Comparison of ENCODE assay signal across 8 mouse cellular contexts in the genomic region with DNA sequence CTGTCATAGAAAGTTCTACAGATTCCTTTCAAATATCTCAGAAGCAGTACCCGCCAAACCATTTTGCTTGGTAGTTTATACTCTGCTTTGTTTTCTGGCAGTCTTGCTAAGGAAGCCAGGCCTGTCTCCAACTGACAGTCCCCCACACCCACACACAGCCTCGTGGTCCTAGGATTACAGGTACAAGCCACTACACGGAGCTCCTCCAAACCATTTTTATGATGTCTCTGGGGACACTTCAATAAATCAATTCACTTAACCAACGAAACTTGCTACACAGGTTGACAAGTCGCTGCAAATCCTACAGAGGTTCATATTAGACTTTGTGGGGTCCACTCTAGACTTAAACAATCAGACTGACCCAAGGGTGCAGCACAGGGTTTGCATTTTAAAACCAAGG. TPM values are rescaled to one million over a fixed set of nuclear protein-coding genes. Genes with fewer than 3 reads are reported as not detected.
DNase-seq lines count a peak whose midpoint lies in the region; ATAC-seq and TF ChIP-seq lines count a peak whose summit lies in the region.

No protein-coding gene starts in this region.

- no peak overlapping the region for H3K27ac ChIP-seq in heart, embryonic 11.5 days (ENCODE audit: low read depth, low read length)
- H3K27ac ChIP-seq in CH12.LX (ENCODE audit: insufficient read depth, low read depth): no peak overlapping the region
- H3K27ac ChIP-seq in forebrain, embryonic 13.5 days: no peak overlapping the region
- H3K27ac ChIP-seq in liver, embryonic 15.5 days (replicated peaks): peak overlapping the region; percentile 83; the same call in 1 of the 2 replicates

- no peak for ATAC-seq in heart, embryonic 11.5 days (replicated peaks; ENCODE audit: insufficient number of reproducible peaks, low FRiP score, low TSS enrichment)
- ATAC-seq in forebrain, embryonic 13.5 days: no peak
- no peak for ATAC-seq in liver, embryonic 15.5 days (ENCODE audit: insufficient read depth)

- WGBS in heart, embryonic 11.5 days (ENCODE audit: insufficient replicate concordance): 29% methylated on average over 5 of the region's 5 CpGs
- 28% methylated on average over 5 of the region's 5 CpGs for WGBS in forebrain, embryonic 13.5 days
- WGBS in liver, embryonic 15.5 days (ENCODE audit: insufficient replicate concordance): 14% methylated on average over 5 of the region's 5 CpGs

- H3K27me3 ChIP-seq in heart, embryonic 11.5 days (ENCODE audit: control insufficient read depth, insufficient read depth, low read length): no peaks in the 10 kb centered on the region
- no peaks in the 10 kb centered on the region for H3K27me3 ChIP-seq in CH12.LX (replicated peaks)
- H3K27me3 ChIP-seq in forebrain, embryonic 13.5 days: no peaks in the 10 kb centered on the region
- no peaks in the 10 kb centered on the region for H3K27me3 ChIP-seq in liver, embryonic 15.5 days

- no peak for TF ChIP-seq POLR2A in CH12.LX (IDR thresholded peaks at IDR 0.05; ENCODE audit: low read depth, low read length)

- peaks cover 47% of the 10 kb centered on the region for H3K79me2 ChIP-seq in CH12.LX (replicated peaks; ENCODE audit: control insufficient read depth, extremely low read depth, insufficient read depth, poor library complexity, severe bottlenecking)

- TF ChIP-seq CTCF in CH12.LX (conservative IDR thresholded peaks at IDR 0.05 in 1 of 2, IDR thresholded peaks at IDR 0.05 in 1 of 2; ENCODE audit: low read depth in 2 of 2, low read length in 2 of 2): no peak

- peak overlapping the region; percentile 85 for H3K4me2 ChIP-seq in heart, embryonic 11.5 days
- H3K4me2 ChIP-seq in CH12.LX (ENCODE audit: insufficient read depth, low read depth, poor library complexity, severe bottlenecking): peak overlapping the region; percentile 99
- H3K4me2 ChIP-seq in forebrain, embryonic 13.5 days: peak overlapping the region; percentile 94
- peak overlapping the region; percentile 84 for H3K4me2 ChIP-seq in liver, embryonic 15.5 days

- no peak for DNase-seq in heart, adult 11 months
- peak; percentile 8 for DNase-seq in CH12.LX (ENCODE audit: extremely low read depth)
- no peak for DNase-seq in right cerebral cortex, postnatal 14 days
- DNase-seq in yolk sac, embryonic 10.5 days (ENCODE audit: low spot score): no peak
- no peak for DNase-seq in left cerebral cortex, postnatal 36 days (ENCODE audit: low spot score in 2 of 2)

- H3K4me3 ChIP-seq in heart, embryonic 11.5 days (ENCODE audit: low read depth, low read length): peak overlapping the region; percentile 99
- H3K4me3 ChIP-seq in CH12.LX (replicated peaks in 1 of 3; ENCODE audit: low read depth in 2 of 3, low read length in 2 of 3, poor library complexity in 1 of 3): peak overlapping the region; percentile 82 to 99 (median 93)
- peak overlapping the region; percentile 93 for H3K4me3 ChIP-seq in forebrain, embryonic 13.5 days
- peak overlapping the region; percentile 94 for H3K4me3 ChIP-seq in liver, embryonic 15.5 days (replicated peaks)

- no peaks in the 10 kb centered on the region for H3K9me3 ChIP-seq in heart, embryonic 11.5 days (replicated peaks; ENCODE audit: control insufficient read depth, low read length)
- H3K9me3 ChIP-seq in CH12.LX (replicated peaks; ENCODE audit: low read length): no peaks in the 10 kb centered on the region
- no peaks in the 10 kb centered on the region for H3K9me3 ChIP-seq in forebrain, embryonic 13.5 days (replicated peaks)
- no peaks in the 10 kb centered on the region for H3K9me3 ChIP-seq in liver, embryonic 15.5 days (replicated peaks)

- intact Hi-C loops in left cerebral cortex, postnatal 36 days (cut with DNase I): loop anchor here (10.0 kb wide), 1 partner anchor 214 kb away; a partner anchor contains a TSS

- H3K9ac ChIP-seq in heart, embryonic 11.5 days (ENCODE audit: low read depth, low read length): peak overlapping the region; percentile 94
- H3K9ac ChIP-seq in CH12.LX (ENCODE audit: insufficient read depth, low read depth): peak overlapping the region; percentile 81
- peak overlapping the region; percentile 91 for H3K9ac ChIP-seq in forebrain, embryonic 13.5 days
- peak overlapping the region; percentile 87 for H3K9ac ChIP-seq in liver, embryonic 15.5 days

- no peak for TF ChIP-seq RAD21 in CH12.LX (IDR thresholded peaks at IDR 0.05; ENCODE audit: low read depth, low read length)

- in situ Hi-C loops in CH12.LX (cut with MboI; ENCODE audit: low pct_ligation_motif_present, low pct_unique_long_range_greater_than_20kb, low sequenced_read_pairs): no loop called here

- peaks cover 13% of the 10 kb centered on the region for H3K4me1 ChIP-seq in heart, embryonic 11.5 days (ENCODE audit: control insufficient read depth, insufficient read depth, low read length)
- peaks cover 0 to 24% of the 10 kb centered on the region in 2 experiments; a peak in 2 of 4 replicates for H3K4me1 ChIP-seq in CH12.LX (ENCODE audit: control insufficient read depth in 1 of 2, insufficient read depth in 2 of 2)
- peaks cover 36% of the 10 kb centered on the region for H3K4me1 ChIP-seq in forebrain, embryonic 13.5 days
- H3K4me1 ChIP-seq in liver, embryonic 15.5 days (replicated peaks): peaks cover 31% of the 10 kb centered on the region

- TF ChIP-seq EP300 in CH12.LX (IDR thresholded peaks at IDR 0.05; ENCODE audit: low read length): no peak

- dilution Hi-C loops in CH12.LX (cut with MboI; ENCODE audit: extremely low pct_ligation_motif_present, extremely low pct_unique_long_range_greater_than_20kb, low sequenced_read_pairs): no loop called here

- no peaks in the 10 kb centered on the region for H3K36me3 ChIP-seq in heart, embryonic 11.5 days (ENCODE audit: control insufficient read depth, insufficient read depth, low read length)
- H3K36me3 ChIP-seq in CH12.LX (replicated peaks in 1 of 2; ENCODE audit: control insufficient read depth in 1 of 2, insufficient read depth in 1 of 2, low read length in 1 of 2): peaks cover 0 to 21% of the 10 kb centered on the region in 2 experiments
- H3K36me3 ChIP-seq in forebrain, embryonic 13.5 days (ENCODE audit: poor library complexity, severe bottlenecking): no peaks in the 10 kb centered on the region
- H3K36me3 ChIP-seq in liver, embryonic 15.5 days (replicated peaks): 0 out of 2 replicates have a peak, but pooled peaks cover 4% of the 10 kb centered on the region

TF ChIP-seq in CH12.LX, 34 proteins besides CTCF, POLR2A, EP300 and RAD21:
- no peak for TF ChIP-seq MAZ (IDR thresholded peaks at IDR 0.05; ENCODE audit: low read depth, low read length)
- TF ChIP-seq JUND (conservative IDR thresholded peaks at IDR 0.05; ENCODE audit: low read depth, low read length): no peak
- no peak for TF ChIP-seq HCFC1 (IDR thresholded peaks at IDR 0.05; ENCODE audit: low read depth, low read length)
- no peak for TF ChIP-seq TBP (conservative IDR thresholded peaks at IDR 0.05; ENCODE audit: low read depth, low read length)
- TF ChIP-seq E2F4 (IDR thresholded peaks at IDR 0.05; ENCODE audit: insufficient replicate concordance, low read depth, low read length): no peak
- no peak for TF ChIP-seq USF2 (conservative IDR thresholded peaks at IDR 0.05; ENCODE audit: low read depth, low read length)
- no peak for TF ChIP-seq UBTF (IDR thresholded peaks at IDR 0.05; ENCODE audit: low read depth, low read length)
- no peak for TF ChIP-seq ZMIZ1 (IDR thresholded peaks at IDR 0.05; ENCODE audit: low read depth, low read length)
- no peak for TF ChIP-seq BHLHE40 (IDR thresholded peaks at IDR 0.05; ENCODE audit: low read depth, low read length)
- TF ChIP-seq CHD1 (IDR thresholded peaks at IDR 0.05; ENCODE audit: low read depth, low read length): no peak
- TF ChIP-seq RCOR1 (conservative IDR thresholded peaks at IDR 0.05; ENCODE audit: low read depth, low read length): no peak
- TF ChIP-seq PAX5 (IDR thresholded peaks at IDR 0.05; ENCODE audit: low read length): no peak

RNA-seq across cellular contexts. Expression of a gene that starts 1.3 kb away (rescaled TPM):
- 23.2 and 25.9 TPM in 2 replicates for polyA plus RNA-seq in heart, embryonic 11.5 days (2014; fragmentation: Nextera tagmentation; extraction: Ambion mirVana)
- total RNA-seq in CH12.LX (2012; rRNA removed) (17.5 and 18.0 TPM in 2 replicates), CH12.LX (2014; rRNA removed) (23.5 and 26.9 TPM in 2 replicates)
- polyA plus RNA-seq in CH12.LX (2012; ENCODE audit: insufficient read length, low read depth): 11.4 and 13.4 TPM in 2 replicates
- 48.1 and 54.3 TPM in 2 replicates for polyA plus RNA-seq in forebrain, embryonic 13.5 days (2015; fragmentation: Nextera tagmentation; extraction: Ambion mirVana)
- 15.3 and 16.8 TPM in 2 replicates for polyA plus RNA-seq in liver, embryonic 15.5 days (2015; fragmentation: Nextera tagmentation; extraction: Ambion mirVana)
- total RNA-seq in left cerebral cortex, postnatal 36 days (2021): 10 to 100 TPM; 24.8 to 30.0 TPM

RNA-seq across cellular contexts. Expression of a gene that starts 1.3 kb away (rescaled TPM):
- 44.3 and 45.6 TPM in 2 replicates for polyA plus RNA-seq in heart, embryonic 11.5 days (2014; fragmentation: Nextera tagmentation; extraction: Ambion mirVana)
- total RNA-seq in CH12.LX (2012; rRNA removed) (30.7 and 35.5 TPM in 2 replicates), CH12.LX (2014; rRNA removed) (37.6 and 43.7 TPM in 2 replicates)
- polyA plus RNA-seq in CH12.LX (2012; ENCODE audit: insufficient read length, low read depth): 80.3 and 95.6 TPM in 2 replicates
- 108 TPM in 2 replicates for polyA plus RNA-seq in forebrain, embryonic 13.5 days (2015; fragmentation: Nextera tagmentation; extraction: Ambion mirVana)
- 24.9 and 27.5 TPM in 2 replicates for polyA plus RNA-seq in liver, embryonic 15.5 days (2015; fragmentation: Nextera tagmentation; extraction: Ambion mirVana)
- total RNA-seq in left cerebral cortex, postnatal 36 days (2021): 10 to 100 TPM; 45.3 to 45.6 TPM
